Mouse (Mus musculus): ENCODE measurements around the gene P3h3. TPM values are rescaled to one million over a fixed set of nuclear protein-coding genes. Genes with fewer than 3 reads are reported as not detected.
"Not testable (repeated sequence)": the region's sequence is repeated elsewhere in the genome, so short reads cannot be mapped to it uniquely, and the experiment has no call there.

The P3h3 gene
- total RNA-seq, 2 experiments from 2014 or later: 25.9 to 32.9 TPM

- DNase-seq (ENCODE audit: low spot score in 2 of 2): peak; percentile 90 to 92
- intact Hi-C loops (cut with DNase I): loop anchor here (2.0 kb wide), 1 partner anchor 45 kb away; the partner anchor contains the start of gene Eno2
These were observed 43.6 kb downstream of the P3h3 start, which contains the start of gene Tpi1 for GRCm38 (mm10) chr6:124813933-124814332. Gene Tpi1 (minus strand): TSS chr6:124814296.

- DNase-seq (ENCODE audit: low spot score in 2 of 2): peak; percentile 75 to 81
- intact Hi-C loops (cut with DNase I): loop anchor here (2.0 kb wide), 1 partner anchor 45 kb away; the partner anchor contains the start of gene Eno2
These were observed 44.1 kb downstream of the P3h3 start for GRCm38 (mm10) chr6:124813496-124813895.

- DNase-seq (ENCODE audit: low spot score in 2 of 2): no peak
- intact Hi-C loops (cut with DNase I): loop anchor here (2.0 kb wide), 1 partner anchor 44 kb away; the partner anchor contains the start of gene Eno2
These were observed 44.7 kb downstream of the P3h3 start for GRCm38 (mm10) chr6:124812848-124813247.

GRCm38 (mm10) chr6:124811701-124812560 lies 45.6 kb downstream of the P3h3 start:
- intact Hi-C loops (cut with DNase I): loop anchor here (2.0 kb wide), 1 partner anchor 43 kb away; the partner anchor contains the start of gene Eno2
- DNase-seq (ENCODE audit: low spot score in 2 of 2): no peak

- DNase-seq (ENCODE audit: low spot score in 2 of 2): no peak
- intact Hi-C loops (cut with DNase I): no loop called here
These were observed 46.2 kb downstream of the P3h3 start for GRCm38 (mm10) chr6:124811403-124811665.

- intact Hi-C loops (cut with DNase I); DNase-seq (ENCODE audit: low spot score in 2 of 2): not testable (repeated sequence)
These were observed 46.8 kb downstream of the P3h3 start for GRCm38 (mm10) chr6:124810566-124811402.

- intact Hi-C loops (cut with DNase I): no loop called here
These were observed 47.6 kb downstream of the P3h3 start for GRCm38 (mm10) chr6:124809775-124810538.

GRCm38 (mm10) chr6:124809052-124809774 lies 48.3 kb downstream of the P3h3 start:
- intact Hi-C loops (cut with DNase I): no loop called here
- peak; percentile 68 to 70 for DNase-seq (ENCODE audit: low spot score in 2 of 2)

More at GRCm38 (mm10) chr6:124809775-124810538, 47.6 kb downstream of the P3h3 start:
- no peak for DNase-seq (ENCODE audit: low spot score in 2 of 2)

GRCm38 (mm10) chr6:124808358-124809012 lies 49.1 kb downstream of the P3h3 start, which contains the start of gene Spsb2:
Gene Spsb2 (plus strand): TSS chr6:124808661.
- intact Hi-C loops (cut with DNase I): no loop called here
- peak in 1 of 2 experiments; percentile 56 for DNase-seq (ENCODE audit: low spot score in 2 of 2)

- intact Hi-C loops (cut with DNase I): no loop called here
These were observed 49.6 kb downstream of the P3h3 start for GRCm38 (mm10) chr6:124807986-124808357.

GRCm38 (mm10) chr6:124807366-124807765 lies 50.2 kb downstream of the P3h3 start:
- intact Hi-C loops (cut with DNase I): no loop called here
- DNase-seq (ENCODE audit: low spot score in 2 of 2): no peak

More at GRCm38 (mm10) chr6:124807986-124808357, 49.6 kb downstream of the P3h3 start:
- DNase-seq (ENCODE audit: low spot score in 2 of 2): no peak

GRCm38 (mm10) chr6:124806446-124807140 lies 51.0 kb downstream of the P3h3 start:
- intact Hi-C loops (cut with DNase I): no loop called here
- no peak for DNase-seq (ENCODE audit: low spot score in 2 of 2)

GRCm38 (mm10) chr6:124805341-124806321 lies 51.9 kb downstream of the P3h3 start:
- peak; percentile 96 to 99 for DNase-seq (ENCODE audit: low spot score in 2 of 2)
- intact Hi-C loops (cut with DNase I): loop anchor here (2.0 kb wide), 1 partner anchor 37 kb away; the partner anchor contains the start of gene Eno2

- intact Hi-C loops (cut with DNase I): loop anchor here (2.0 kb wide), 1 partner anchor 36 kb away; the partner anchor contains the start of gene Eno2
These were observed 53.2 kb downstream of the P3h3 start for GRCm38 (mm10) chr6:124804341-124804740.

GRCm38 (mm10) chr6:124803691-124804090 lies 53.9 kb downstream of the P3h3 start:
- intact Hi-C loops (cut with DNase I): loop anchor here (2.0 kb wide), 1 partner anchor 35 kb away; the partner anchor contains the start of gene Eno2
- not testable (repeated sequence) for DNase-seq (ENCODE audit: low spot score in 2 of 2)

More at GRCm38 (mm10) chr6:124804341-124804740, 53.2 kb downstream of the P3h3 start:
- DNase-seq (ENCODE audit: low spot score in 2 of 2): no peak

GRCm38 (mm10) chr6:124803061-124803460 lies 54.5 kb downstream of the P3h3 start:
- intact Hi-C loops (cut with DNase I): no loop called here
- DNase-seq (ENCODE audit: low spot score in 2 of 2): no peak

Measured in left cerebral cortex, postnatal 14 days (tissue).